Mouse (Mus musculus) small intestine, adult 2 months (tissue): ENCODE results near the gene Cntln. TPM values are rescaled to one million over a fixed set of nuclear protein-coding genes. Genes with fewer than 3 reads are reported as not detected.

Experiments used
- H3K27ac ChIP-seq: fragments of 200-500 bp; 2 replicates; pipeline ENCODE4 v1.5.1; 2012; ENCODE audit warnings: low read depth, low read length, control low read depth, inconsistent platforms; ENCODE audit not compliant: insufficient read depth
- H3K27me3 ChIP-seq: fragments of 200-500 bp; 2 replicates; pipeline ENCODE4 v1.6.1; 2012; ENCODE audit warnings: mild to moderate bottlenecking, moderate library complexity, low read length, inconsistent platforms; ENCODE audit not compliant: control insufficient read depth, insufficient read depth
- H3K36me3 ChIP-seq: fragments of 200-500 bp; 2 replicates; pipeline ENCODE4 v1.6.1; 2012; ENCODE audit warnings: mild to moderate bottlenecking, low read length, control low read depth, inconsistent platforms; ENCODE audit not compliant: control insufficient read depth, insufficient read depth
- H3K4me1 ChIP-seq: fragments of 200-500 bp; 2 replicates; pipeline ENCODE4 v1.6.1; 2012; ENCODE audit warnings: low read length, inconsistent platforms, mixed read lengths; ENCODE audit not compliant: control insufficient read depth, insufficient read depth, insufficient read length
- H3K4me3 ChIP-seq: fragments of 200-500 bp; 2 replicates; pipeline ENCODE4 v1.5.1; 2012; ENCODE audit warnings: low read depth, mild to moderate bottlenecking, control low read depth, inconsistent platforms, low read length, moderate library complexity
- CTCF ChIP-seq: fragments of 200-500 bp; IDR thresholded peaks from 2 replicates; pipeline ENCODE4 v1.5.1; 2012; ENCODE audit warnings: low read depth, mild to moderate bottlenecking, control low read depth, inconsistent platforms, low read length, moderate library complexity, mixed read lengths; ENCODE audit not compliant: insufficient replicate concordance, insufficient read length; ENCODE audit errors: extremely low read depth
- POLR2A ChIP-seq: fragments of 200-500 bp; IDR thresholded peaks from 2 replicates; pipeline ENCODE4 v1.6.1; 2012; ENCODE audit warnings: low read depth, mild to moderate bottlenecking, control low read depth, inconsistent platforms, low read length, moderate library complexity
- WGBS: fragments of 180-500 bp; shearing (Covaris S2); methylation state at CpG from one replicate; pipeline ENCODE4 v1.1.7; 2018; 5-methylcytosine and 5-hydroxymethylcytosine counted together
- polyA plus RNA-seq: library from polyadenylated mRNA; depleted of rRNA; stranded (reverse); fragments of >200 nt; gene quantifications from 2 replicates; pipeline ENCODE4 v1.2.3, GENCODE M21; 2012

Gene Cntln
- polyA plus RNA-seq, 1 experiment: 0.42 TPM

GRCm38 (mm10) chr4:84946450-84946849 lies 62.3 kb downstream of the Cntln start:
- WGBS: 93% methylated on average over 3 of the region's 3 CpGs
- Histone ChIP-seq H3K27ac (no peak overlapping the region), H3K4me1 (no peaks in the 10 kb centered on the region), H3K36me3 (no peaks in the 10 kb centered on the region), H3K4me3 (no peak overlapping the region), H3K27me3 (no peaks in the 10 kb centered on the region)
- TF ChIP-seq POLR2A (no peak), CTCF (no peak)

DNA sequence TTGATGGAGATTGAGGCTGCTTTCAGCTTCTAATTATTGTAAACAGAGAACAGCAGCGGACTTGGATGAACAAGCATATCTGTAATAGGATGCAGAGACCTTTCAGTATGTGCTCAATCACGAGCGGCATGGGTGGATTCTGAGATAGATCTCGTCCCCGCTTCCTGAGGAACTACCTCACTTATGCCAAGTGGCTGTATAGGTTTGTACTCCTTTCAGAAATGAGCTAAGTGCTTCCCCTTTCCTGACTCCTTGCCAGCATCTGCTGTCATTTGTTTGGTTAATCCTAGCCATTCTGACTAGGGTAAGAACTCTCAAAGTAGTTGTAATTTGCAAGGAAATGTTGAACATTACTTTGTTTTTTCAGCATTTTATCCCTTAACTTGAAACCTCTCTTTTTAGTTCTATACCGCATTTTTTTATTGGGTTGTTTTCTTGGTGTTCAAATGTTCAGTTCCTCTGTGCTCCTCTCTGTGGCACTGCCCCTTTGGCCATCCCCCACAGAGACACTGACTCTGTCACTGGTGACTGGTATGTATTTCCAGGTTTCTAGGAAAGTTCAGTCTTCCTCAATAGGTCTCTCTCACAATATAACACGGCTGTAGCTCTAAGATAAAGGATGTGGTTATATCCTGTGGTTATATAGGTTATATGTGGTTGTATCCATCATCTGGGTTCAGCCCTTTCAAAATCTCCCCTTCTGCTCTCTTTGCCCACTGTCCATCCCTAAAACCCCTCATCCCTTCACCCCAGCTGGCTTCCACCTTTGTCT lies 93.0 kb downstream of the Cntln start:
- Histone ChIP-seq H3K27ac (no peak overlapping the region), H3K27me3 (no peaks in the 10 kb centered on the region), H3K36me3 (no peaks in the 10 kb centered on the region), H3K4me1 (no peaks in the 10 kb centered on the region), H3K4me3 (no peak overlapping the region)
- 61% methylated on average over 7 of the region's 7 CpGs for WGBS
- TF ChIP-seq POLR2A: no peak
- no peak for TF ChIP-seq CTCF

GRCm38 (mm10) chr4:84995520-84996348 lies 111.6 kb downstream of the Cntln start:
- TF ChIP-seq POLR2A (no peak), CTCF (no peak)
- WGBS: 81% methylated on average over 10 of the region's 10 CpGs

DNA sequence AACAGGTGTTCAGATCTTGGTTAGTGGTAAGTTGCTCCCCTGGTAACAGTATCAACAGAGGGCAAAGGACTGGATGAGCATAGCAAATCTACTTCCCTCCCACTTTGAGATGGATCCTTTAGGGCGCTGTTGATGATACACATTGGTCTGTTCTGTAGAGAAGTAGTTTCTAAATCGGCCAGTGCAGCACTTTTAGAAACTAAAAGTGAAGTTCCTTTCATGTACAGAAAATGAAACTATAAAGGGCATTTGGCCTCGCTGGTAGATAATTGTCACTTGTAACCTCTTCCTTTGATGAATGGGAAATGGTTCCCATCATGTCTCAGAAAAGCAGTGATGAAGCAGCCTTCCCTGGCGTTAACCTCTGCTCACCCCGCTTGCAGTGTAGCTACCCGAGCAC lies 121.5 kb downstream of the Cntln start:
- TF ChIP-seq CTCF: no peak
- TF ChIP-seq POLR2A: no peak
- H3K27me3 ChIP-seq: no peaks in the 10 kb centered on the region
- H3K4me3 ChIP-seq: no peak overlapping the region
- 74% methylated on average over 6 of the region's 6 CpGs for WGBS
- no peaks in the 10 kb centered on the region for H3K4me1 ChIP-seq
- no peak overlapping the region for H3K27ac ChIP-seq
- no peaks in the 10 kb centered on the region for H3K36me3 ChIP-seq

More at GRCm38 (mm10) chr4:84995520-84996348, 111.6 kb downstream of the Cntln start:
- Histone ChIP-seq H3K4me3 (no peak overlapping the region), H3K27ac (no peak overlapping the region), H3K4me1 (no peaks in the 10 kb centered on the region), H3K36me3 (no peaks in the 10 kb centered on the region), H3K27me3 (no peaks in the 10 kb centered on the region)

GRCm38 (mm10) chr4:85006789-85007188 lies 122.7 kb downstream of the Cntln start:
- Histone ChIP-seq H3K27me3 (no peaks in the 10 kb centered on the region), H3K36me3 (no peaks in the 10 kb centered on the region), H3K4me1 (no peaks in the 10 kb centered on the region), H3K27ac (no peak overlapping the region), H3K4me3 (no peak overlapping the region)
- 84% methylated on average over 3 of the region's 3 CpGs for WGBS
- TF ChIP-seq CTCF: no peak
- no peak for TF ChIP-seq POLR2A

GRCm38 (mm10) chr4:85010846-85011245 lies 126.7 kb downstream of the Cntln start:
- H3K4me1 ChIP-seq: no peaks in the 10 kb centered on the region
- H3K4me3 ChIP-seq: no peak overlapping the region
- no peaks in the 10 kb centered on the region for H3K27me3 ChIP-seq
- no peak overlapping the region for H3K27ac ChIP-seq
- no peak for TF ChIP-seq CTCF
- TF ChIP-seq POLR2A: no peak
- no peaks in the 10 kb centered on the region for H3K36me3 ChIP-seq

DNA sequence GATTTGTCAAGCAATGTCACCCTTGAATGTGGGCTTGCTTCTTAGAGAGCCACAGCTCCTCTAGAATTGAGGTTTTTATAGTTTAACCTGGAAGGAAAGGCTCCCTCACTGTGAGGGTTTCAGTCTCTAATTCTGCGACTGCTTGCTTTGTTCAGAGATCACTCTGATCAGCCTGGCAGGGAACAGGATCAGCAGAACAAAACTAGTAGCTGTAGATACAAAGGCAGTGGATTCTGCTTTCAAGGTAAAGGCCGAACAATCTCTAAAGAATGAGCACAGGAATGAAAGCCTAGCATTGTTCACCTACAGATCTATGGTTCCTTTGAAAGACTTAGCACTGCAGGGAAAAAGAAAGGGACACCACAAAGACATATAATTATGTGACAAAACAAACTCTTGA lies 161.6 kb downstream of the Cntln start:
- Histone ChIP-seq H3K27me3 (no peaks in the 10 kb centered on the region), H3K27ac (no peak overlapping the region), H3K4me3 (no peak overlapping the region), H3K36me3 (no peaks in the 10 kb centered on the region), H3K4me1 (no peaks in the 10 kb centered on the region)
- no peak for TF ChIP-seq CTCF
- no peak for TF ChIP-seq POLR2A
- 75% methylated on average over 2 of the region's 2 CpGs for WGBS
